Mouse (Mus musculus) small intestine, adult 2 months (tissue): ENCODE data around the gene Eci2. TPM values are rescaled to one million over a fixed set of nuclear protein-coding genes. Genes with fewer than 3 reads are reported as not detected.

Experiments
- H3K27ac ChIP-seq: fragments of 200-500 bp; 2 replicates; pipeline ENCODE4 v1.5.1; 2012; ENCODE audit warnings: low read depth, low read length, control low read depth, inconsistent platforms; ENCODE audit not compliant: insufficient read depth
- H3K27me3 ChIP-seq: fragments of 200-500 bp; 2 replicates; pipeline ENCODE4 v1.6.1; 2012; ENCODE audit warnings: mild to moderate bottlenecking, moderate library complexity, low read length, inconsistent platforms; ENCODE audit not compliant: control insufficient read depth, insufficient read depth
- H3K36me3 ChIP-seq: fragments of 200-500 bp; 2 replicates; pipeline ENCODE4 v1.6.1; 2012; ENCODE audit warnings: mild to moderate bottlenecking, low read length, control low read depth, inconsistent platforms; ENCODE audit not compliant: control insufficient read depth, insufficient read depth
- H3K4me1 ChIP-seq: fragments of 200-500 bp; 2 replicates; pipeline ENCODE4 v1.6.1; 2012; ENCODE audit warnings: low read length, inconsistent platforms, mixed read lengths; ENCODE audit not compliant: control insufficient read depth, insufficient read depth, insufficient read length
- H3K4me3 ChIP-seq: fragments of 200-500 bp; 2 replicates; pipeline ENCODE4 v1.5.1; 2012; ENCODE audit warnings: low read depth, mild to moderate bottlenecking, control low read depth, inconsistent platforms, low read length, moderate library complexity
- CTCF ChIP-seq: fragments of 200-500 bp; IDR thresholded peaks from 2 replicates; pipeline ENCODE4 v1.5.1; 2012; ENCODE audit warnings: low read depth, mild to moderate bottlenecking, control low read depth, inconsistent platforms, low read length, moderate library complexity, mixed read lengths; ENCODE audit not compliant: insufficient replicate concordance, insufficient read length; ENCODE audit errors: extremely low read depth
- POLR2A ChIP-seq: fragments of 200-500 bp; IDR thresholded peaks from 2 replicates; pipeline ENCODE4 v1.6.1; 2012; ENCODE audit warnings: low read depth, mild to moderate bottlenecking, control low read depth, inconsistent platforms, low read length, moderate library complexity
- WGBS: fragments of 180-500 bp; shearing (Covaris S2); methylation state at CpG from one replicate; pipeline ENCODE4 v1.1.7; 2018; 5-methylcytosine and 5-hydroxymethylcytosine counted together
- polyA plus RNA-seq: library from polyadenylated mRNA; depleted of rRNA; stranded (reverse); fragments of >200 nt; gene quantifications from 2 replicates; pipeline ENCODE4 v1.2.3, GENCODE M21; 2012; rRNA removed

Gene Eci2
- polyA plus RNA-seq, 1 experiment = 14.9 TPM

DNA sequence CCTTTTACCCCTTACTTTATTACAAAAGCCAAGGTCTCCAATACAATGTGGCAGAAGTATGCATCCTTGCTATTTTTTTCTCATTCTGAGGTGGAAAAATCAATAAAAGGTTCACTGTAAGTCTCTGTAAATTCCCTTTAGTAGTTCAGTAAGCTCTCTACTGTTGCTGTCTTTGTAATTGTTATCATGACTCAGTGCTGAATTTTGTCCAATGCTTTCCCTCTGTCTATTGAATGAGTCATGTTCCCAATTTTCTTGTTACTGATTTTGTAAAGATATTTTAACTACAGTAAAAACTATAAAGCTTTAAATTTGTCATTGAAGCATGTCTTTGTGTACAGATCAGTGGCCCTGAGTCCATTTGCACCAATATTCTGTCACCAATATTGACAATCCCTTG is 84.5 kb downstream of the Eci2 start:
- no peaks in the 10 kb centered on the region for H3K4me1 ChIP-seq
- no peak overlapping the region for H3K4me3 ChIP-seq
- 0 out of 2 replicates have a peak, but pooled peaks cover 1% of the 10 kb centered on the region for H3K36me3 ChIP-seq
- TF ChIP-seq POLR2A (no peak), CTCF (no peak)
- no peak overlapping the region for H3K27ac ChIP-seq
- H3K27me3 ChIP-seq = no peaks in the 10 kb centered on the region

DNA sequence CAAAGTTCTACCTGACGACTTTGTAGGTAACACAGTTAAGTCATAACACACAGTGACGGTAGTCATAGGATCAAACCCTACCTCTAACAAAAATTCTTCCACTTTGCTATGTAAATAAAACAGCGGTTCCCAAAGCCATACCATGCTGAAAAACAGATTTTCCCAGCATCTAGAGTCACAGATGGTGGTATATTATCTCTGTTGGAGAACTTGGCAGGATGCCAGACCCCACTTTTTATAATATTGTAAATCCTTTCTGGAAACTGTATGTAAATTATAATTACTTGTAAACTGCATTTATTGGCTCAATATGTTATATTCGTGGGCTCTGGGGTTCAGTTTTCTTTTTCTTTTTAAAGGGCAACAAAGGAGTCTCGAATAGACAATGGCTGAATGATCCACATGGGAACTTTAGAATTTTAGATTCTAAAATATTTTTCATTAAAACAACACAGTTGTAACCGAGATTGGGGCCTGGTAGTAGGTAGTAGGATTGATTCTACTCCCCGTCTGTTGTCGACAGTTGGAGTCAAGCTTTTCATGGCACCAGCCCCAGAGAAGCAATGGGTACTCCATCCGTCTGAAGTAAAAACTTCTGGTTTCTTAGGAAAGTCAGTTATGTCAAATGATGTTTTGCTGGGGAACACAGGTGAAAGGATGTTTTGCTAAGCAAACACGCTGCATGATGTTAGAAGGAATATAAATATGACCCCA is 91.8 kb downstream of the Eci2 start:
- 63% methylated on average over 10 of the region's 10 CpGs for WGBS
- no peak overlapping the region for H3K27ac ChIP-seq
- no peak overlapping the region for H3K4me3 ChIP-seq
- no peak for TF ChIP-seq POLR2A
- TF ChIP-seq CTCF = no peak
- H3K27me3 ChIP-seq = no peaks in the 10 kb centered on the region
- no peaks in the 10 kb centered on the region for H3K4me1 ChIP-seq
- no peaks in the 10 kb centered on the region for H3K36me3 ChIP-seq

Other genes with a start within 250 kb of the Eci2 start
- 1.6 and 3.3 TPM in 2 replicates for gene Prpf4b, start 151.8 kb downstream of the Eci2 start, polyA plus RNA-seq
- gene Fam217a, start 102.8 kb downstream of the Eci2 start, polyA plus RNA-seq = not detected in 2 replicates
- not detected in 2 replicates for gene 4933417A18Rik, start 102.7 kb downstream of the Eci2 start, polyA plus RNA-seq
- 1.8 and 4.9 TPM in 2 replicates for gene Eci3, start 63.3 kb downstream of the Eci2 start, polyA plus RNA-seq